Mouse (Mus musculus) 416B (cell line): ENCODE measurements around the gene Vat1l.
A peak's percentile ranks its signal among the peaks of the same experiment; 100 is the strongest.

ENCODE experiments used
- DNase-seq: peaks from one replicate; pipeline ENCODE4 v3.0.0; 2011; ENCODE audit warnings: low read depth

Vat1l gene

DNA sequence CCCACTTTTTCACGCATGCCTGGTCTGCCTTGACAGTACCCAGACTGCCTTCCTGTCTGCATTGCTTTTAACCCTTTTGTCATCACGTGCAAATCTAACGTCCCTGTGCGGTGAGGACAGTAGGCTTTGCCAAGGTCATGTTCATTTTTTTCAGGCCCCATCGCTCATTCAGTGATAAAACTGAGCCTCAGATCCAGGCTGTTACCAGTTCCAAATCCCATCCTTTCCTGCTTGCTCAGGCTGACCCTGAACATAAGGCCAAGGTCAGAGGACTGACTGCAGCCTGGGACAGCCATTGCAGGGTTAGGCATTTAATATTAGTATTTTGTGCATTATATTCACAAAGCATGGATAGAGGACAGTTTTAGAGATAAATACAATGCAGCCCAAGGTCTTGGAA, 192.9 kb downstream of the Vat1l start:
- DNase-seq = no peak

DNA sequence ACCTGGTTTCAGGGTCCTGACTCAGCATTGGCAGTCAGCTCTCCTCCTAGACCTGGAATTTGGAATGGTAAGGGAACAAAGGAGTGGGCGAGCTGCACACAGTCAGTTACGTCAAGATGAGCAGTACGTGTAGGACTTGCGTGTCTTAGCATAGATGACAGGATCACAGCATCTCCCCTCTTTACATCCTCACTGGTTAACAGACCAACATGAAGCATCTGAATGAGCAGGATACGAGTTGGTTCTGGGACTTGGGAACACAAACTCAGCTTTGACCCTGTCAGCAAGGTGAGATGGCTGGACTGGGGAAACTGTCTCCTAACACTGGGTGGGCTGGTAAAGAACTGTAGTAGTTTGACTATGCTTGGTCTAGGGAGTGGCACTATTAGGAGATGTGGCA, 193.9 kb downstream of the Vat1l start:
- DNase-seq = no peak

DNA sequence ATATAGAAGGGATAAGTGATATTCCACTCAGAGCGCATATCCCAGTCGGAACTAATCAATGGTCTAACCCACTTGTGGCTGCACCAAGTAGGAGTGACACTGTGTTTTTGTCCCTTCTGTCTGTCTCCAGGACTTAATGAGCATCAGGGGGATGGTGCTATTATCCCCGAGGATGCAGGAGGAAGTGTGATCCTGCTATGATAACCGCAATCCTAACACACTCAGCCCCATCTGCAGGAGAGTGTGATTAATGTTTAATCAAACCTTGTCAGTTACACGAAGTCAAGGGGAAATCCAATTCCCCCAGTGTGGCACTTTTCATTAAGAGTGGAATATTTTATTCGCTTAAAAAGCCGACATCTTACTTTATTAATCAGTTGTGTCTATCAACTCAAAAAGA, 196.3 kb downstream of the Vat1l start:
- DNase-seq = no peak

DNA sequence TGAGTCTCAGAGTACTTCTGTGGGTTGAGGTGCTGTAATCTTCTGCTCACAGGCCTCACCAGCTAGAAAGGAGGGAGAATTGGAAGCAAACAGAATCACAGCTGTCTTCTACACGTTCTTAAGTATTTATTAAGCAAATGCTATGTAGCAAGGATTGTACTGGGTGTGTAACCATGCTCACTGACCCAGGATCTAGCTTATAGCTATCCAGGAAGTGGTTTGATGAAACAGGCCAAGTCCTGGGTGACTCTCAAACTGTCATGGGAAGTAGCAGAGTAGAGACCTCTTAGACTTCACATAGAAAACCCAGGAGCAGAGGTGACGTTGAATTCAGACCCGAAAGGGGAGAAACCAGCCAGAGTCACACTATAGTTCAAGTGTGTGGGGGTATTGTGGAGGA, 206.0 kb downstream of the Vat1l start:
- DNase-seq = peak; percentile 11

DNA sequence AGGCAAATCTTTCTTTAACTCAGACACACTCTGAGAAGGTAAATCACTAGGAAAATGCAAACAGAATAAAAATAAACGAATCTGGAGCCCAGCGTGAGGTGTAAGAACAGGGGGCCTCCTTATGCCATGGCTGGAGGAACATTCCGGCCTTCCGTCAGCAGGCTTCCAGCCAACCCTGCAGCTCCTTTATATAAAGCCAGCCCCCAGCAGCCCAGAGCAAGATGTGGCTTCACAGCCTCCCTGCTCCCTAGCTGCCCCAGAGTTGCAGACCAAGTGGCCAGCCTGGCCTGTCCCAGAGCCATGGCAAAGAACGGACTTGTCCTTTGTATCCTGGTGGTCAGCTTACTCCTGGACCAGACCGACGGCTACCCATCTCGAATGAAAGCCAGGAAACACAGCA, 212.4 kb downstream of the Vat1l start, which contains the start of gene Clec3a:
Clec3a (plus strand) TSS at position 301 of the 400 bp plus-strand sequence.
- DNase-seq = no peak

DNA sequence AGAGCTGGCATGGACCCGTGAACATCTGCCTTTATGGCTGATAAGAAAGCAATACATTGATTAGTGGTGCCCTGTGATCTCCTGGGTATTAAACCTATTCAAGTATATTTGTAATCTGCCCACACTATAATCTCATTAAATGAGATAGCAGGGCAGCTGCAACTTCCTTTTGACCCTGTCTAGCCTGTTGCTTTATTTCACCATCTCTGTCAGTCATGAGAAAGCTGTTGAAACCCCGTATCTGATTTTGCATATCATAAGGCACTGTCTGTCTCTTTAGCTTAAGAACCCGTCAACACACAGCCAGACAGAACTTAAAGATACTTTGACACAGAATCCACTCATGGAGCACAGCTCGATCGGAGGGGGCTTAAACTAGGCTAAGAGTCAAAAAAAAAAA, 213.1 kb downstream of the Vat1l start:
- DNase-seq = peak; percentile 38

DNA sequence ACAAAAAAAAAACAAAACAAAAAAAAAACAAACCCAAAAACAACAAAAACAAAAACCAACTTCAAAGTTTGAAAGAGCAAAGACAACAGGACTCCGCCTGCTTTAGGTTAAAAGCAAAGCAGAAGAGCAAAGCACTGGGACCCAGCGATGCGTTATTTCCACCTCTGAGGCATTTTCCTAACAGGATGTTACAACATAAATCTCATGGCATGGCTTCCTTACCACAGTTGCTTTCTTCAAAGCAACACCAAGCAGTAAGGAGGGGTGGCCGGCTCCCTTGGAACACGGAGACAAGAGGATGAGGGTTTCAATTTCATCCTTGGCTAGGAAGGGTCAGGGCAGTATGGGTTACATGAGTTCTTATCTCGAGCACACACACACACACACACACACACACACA, 213.5 kb downstream of the Vat1l start:
- DNase-seq = peak; percentile 44

DNA sequence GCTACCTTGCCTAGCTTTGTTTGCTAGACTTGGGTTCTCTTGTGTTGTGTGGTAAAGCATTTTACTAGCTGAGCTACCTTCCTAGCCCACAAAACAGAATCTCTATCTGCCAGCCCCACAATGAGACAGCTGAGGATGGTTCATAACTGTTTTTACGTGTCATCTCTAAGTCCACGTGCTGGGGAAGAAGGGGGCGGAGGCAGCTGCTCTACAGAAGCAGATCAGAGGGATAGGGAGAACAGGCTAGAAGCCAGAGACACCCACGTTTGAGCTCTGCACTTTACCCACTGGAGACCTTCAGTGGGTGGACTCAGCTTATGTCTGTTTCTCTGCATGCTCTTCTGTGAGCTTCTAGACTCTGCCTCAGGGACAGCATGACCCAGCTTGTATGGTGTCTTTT, 216.1 kb downstream of the Vat1l start:
- DNase-seq = no peak
